Mouse (Mus musculus): ENCODE measurements around the gene Tbc1d8.

DNA sequence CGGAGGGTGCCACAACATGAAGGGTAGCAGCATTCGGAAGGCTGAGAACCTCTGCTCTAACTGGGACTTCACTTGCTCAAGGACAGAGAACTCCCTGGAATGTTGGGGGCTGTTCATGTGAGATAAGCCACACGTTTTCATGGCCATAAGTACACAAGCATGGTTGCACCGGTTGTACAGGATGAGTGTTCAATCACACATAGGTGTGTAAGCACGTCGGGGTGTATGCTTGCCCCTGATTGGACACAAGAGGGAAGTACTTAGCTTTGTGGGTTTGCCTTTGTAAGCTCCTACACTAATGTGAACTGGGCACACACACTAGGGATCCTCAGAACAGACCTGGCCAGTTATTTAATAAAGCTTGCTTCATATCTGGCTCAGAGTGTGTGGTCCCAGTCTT, 80.3 kb downstream of the Tbc1d8 start:
- no peak for TF ChIP-seq CTCF (conservative IDR thresholded peaks at IDR 0.05; ENCODE audit: low read length)
- TF ChIP-seq NANOG (IDR thresholded peaks at IDR 0.05; ENCODE audit: borderline replicate concordance, low read length): no peak
- no peak for TF ChIP-seq POU5F1 (IDR thresholded peaks at IDR 0.05; ENCODE audit: borderline replicate concordance, low read length)
